Mouse (Mus musculus): ENCODE measurements around the gene Prss28. TPM values are rescaled to one million over a fixed set of nuclear protein-coding genes. Genes with fewer than 3 reads are reported as not detected.
A peak's percentile ranks its signal among the peaks of the same experiment; 100 is the strongest.

Prss28 gene
- polyA plus RNA-seq, 2 experiments = not detected

GRCm38 (mm10) chr17:25288842-25289241 lies 19.6 kb upstream of the Prss28 start:
- Histone ChIP-seq H3K4me3 (replicated peaks; ENCODE audit: low read length) (no peak overlapping the region), H3K4me2 (replicated peaks; ENCODE audit: low read depth, low read length, severe bottlenecking) (no peak overlapping the region), H3K9me3 (ENCODE audit: control insufficient read depth, low read length) (no peaks in the 10 kb centered on the region), H3K9ac (ENCODE audit: low read depth, low read length, severe bottlenecking) (no peak overlapping the region), H3K36me3 (ENCODE audit: control insufficient read depth, insufficient read depth, low read length) (no peaks in the 10 kb centered on the region), H3K27ac (replicated peaks; ENCODE audit: low read depth, low read length) (no peak overlapping the region), H3K27me3 (ENCODE audit: control insufficient read depth, insufficient read depth, low read length) (no peaks in the 10 kb centered on the region), H3K4me1 (ENCODE audit: control insufficient read depth, insufficient read depth, low read length) (no peaks in the 10 kb centered on the region)
- no peak for TF ChIP-seq POLR2A (IDR thresholded peaks at IDR 0.05; ENCODE audit: borderline replicate concordance, extremely low read depth, insufficient read depth, insufficient read length)
- 19% methylated on average over 4 of the region's 4 CpGs for WGBS
- no peak for ATAC-seq (ENCODE audit: low FRiP score, low read depth)
- DNase-seq (ENCODE audit: low spot score) = peak; percentile 28

- no peak overlapping the region for H3K9ac ChIP-seq (ENCODE audit: low read depth, low read length, severe bottlenecking)
- TF ChIP-seq POLR2A (IDR thresholded peaks at IDR 0.05; ENCODE audit: borderline replicate concordance, extremely low read depth, insufficient read depth, insufficient read length) = no peak
- no peak overlapping the region for H3K4me3 ChIP-seq (replicated peaks; ENCODE audit: low read length)
- DNase-seq (ENCODE audit: low spot score) (no peak), ATAC-seq (ENCODE audit: low FRiP score, low read depth) (no peak)
- H3K27ac ChIP-seq (replicated peaks; ENCODE audit: low read depth, low read length) = no peak overlapping the region
- WGBS = 33% methylated on average over 4 of the region's 4 CpGs
- no peaks in the 10 kb centered on the region for H3K4me1 ChIP-seq (ENCODE audit: control insufficient read depth, insufficient read depth, low read length)
- no peaks in the 10 kb centered on the region for H3K9me3 ChIP-seq (ENCODE audit: control insufficient read depth, low read length)
- H3K36me3 ChIP-seq (ENCODE audit: control insufficient read depth, insufficient read depth, low read length) = no peaks in the 10 kb centered on the region
- H3K27me3 ChIP-seq (ENCODE audit: control insufficient read depth, insufficient read depth, low read length) = no peaks in the 10 kb centered on the region
- H3K4me2 ChIP-seq (replicated peaks; ENCODE audit: low read depth, low read length, severe bottlenecking) = no peak overlapping the region
Measured at GRCm38 (mm10) chr17:25290411-25290810, 18.0 kb upstream of the Prss28 start.

- no peak for TF ChIP-seq POLR2A (IDR thresholded peaks at IDR 0.05; ENCODE audit: borderline replicate concordance, extremely low read depth, insufficient read depth, insufficient read length)
- no peak overlapping the region for H3K27ac ChIP-seq (replicated peaks; ENCODE audit: low read depth, low read length)
- no peaks in the 10 kb centered on the region for H3K27me3 ChIP-seq (ENCODE audit: control insufficient read depth, insufficient read depth, low read length)
- H3K36me3 ChIP-seq (ENCODE audit: control insufficient read depth, insufficient read depth, low read length) = no peaks in the 10 kb centered on the region
- no peaks in the 10 kb centered on the region for H3K9me3 ChIP-seq (ENCODE audit: control insufficient read depth, low read length)
- ATAC-seq (ENCODE audit: low FRiP score, low read depth) (no peak), DNase-seq (ENCODE audit: low spot score) (no peak)
- no peak overlapping the region for H3K4me3 ChIP-seq (replicated peaks; ENCODE audit: low read length)
- 74% methylated on average over 5 of the region's 5 CpGs for WGBS
- H3K9ac ChIP-seq (ENCODE audit: low read depth, low read length, severe bottlenecking) = no peak overlapping the region
- H3K4me2 ChIP-seq (replicated peaks; ENCODE audit: low read depth, low read length, severe bottlenecking) = no peak overlapping the region
- no peaks in the 10 kb centered on the region for H3K4me1 ChIP-seq (ENCODE audit: control insufficient read depth, insufficient read depth, low read length)
Measured at GRCm38 (mm10) chr17:25293495-25293894, 15.0 kb upstream of the Prss28 start.

GRCm38 (mm10) chr17:25294111-25294510 lies 14.3 kb upstream of the Prss28 start:
- WGBS = 35% methylated on average over 1 of the region's 1 CpGs
- Histone ChIP-seq H3K36me3 (ENCODE audit: control insufficient read depth, insufficient read depth, low read length) (no peaks in the 10 kb centered on the region), H3K9me3 (ENCODE audit: control insufficient read depth, low read length) (no peaks in the 10 kb centered on the region), H3K27me3 (ENCODE audit: control insufficient read depth, insufficient read depth, low read length) (no peaks in the 10 kb centered on the region), H3K27ac (replicated peaks; ENCODE audit: low read depth, low read length) (no peak overlapping the region), H3K4me1 (ENCODE audit: control insufficient read depth, insufficient read depth, low read length) (no peaks in the 10 kb centered on the region), H3K4me2 (replicated peaks; ENCODE audit: low read depth, low read length, severe bottlenecking) (no peak overlapping the region), H3K9ac (ENCODE audit: low read depth, low read length, severe bottlenecking) (no peak overlapping the region), H3K4me3 (replicated peaks; ENCODE audit: low read length) (no peak overlapping the region)
- TF ChIP-seq POLR2A (IDR thresholded peaks at IDR 0.05; ENCODE audit: borderline replicate concordance, extremely low read depth, insufficient read depth, insufficient read length) = no peak
- peak; percentile 18 for DNase-seq (ENCODE audit: low spot score)
- ATAC-seq (ENCODE audit: low FRiP score, low read depth) = peak; percentile 71; the same call in 1 of the 2 replicates

- 60% methylated on average over 5 of the region's 5 CpGs for WGBS
- no peak for DNase-seq (ENCODE audit: low spot score)
- H3K4me2 ChIP-seq (replicated peaks; ENCODE audit: low read depth, low read length, severe bottlenecking) = no peak within 1 kb of the TSS
- H3K4me1 ChIP-seq (ENCODE audit: control insufficient read depth, insufficient read depth, low read length) = no peaks in the 10 kb centered on the region
- no peaks in the 10 kb centered on the region for H3K36me3 ChIP-seq (ENCODE audit: control insufficient read depth, insufficient read depth, low read length)
- no peaks in the 10 kb centered on the region for H3K27me3 ChIP-seq (ENCODE audit: control insufficient read depth, insufficient read depth, low read length)
- no peak for TF ChIP-seq POLR2A (IDR thresholded peaks at IDR 0.05; ENCODE audit: borderline replicate concordance, extremely low read depth, insufficient read depth, insufficient read length)
- H3K9ac ChIP-seq (ENCODE audit: low read depth, low read length, severe bottlenecking) = no peak within 1 kb of the TSS
- no peak within 1 kb of the TSS for H3K4me3 ChIP-seq (replicated peaks; ENCODE audit: low read length)
- H3K27ac ChIP-seq (replicated peaks; ENCODE audit: low read depth, low read length) = no peak within 1 kb of the TSS
- H3K9me3 ChIP-seq (ENCODE audit: control insufficient read depth, low read length) = no peaks in the 10 kb centered on the region
- ATAC-seq (ENCODE audit: low FRiP score, low read depth) = no peak
Measured at GRCm38 (mm10) chr17:25298094-25298493, 10.4 kb upstream of the Prss28 start, which contains the start of gene Prss34. Gene Prss34, plus strand, starts transcription at chr17:25298394.

GRCm38 (mm10) chr17:25318354-25318753 lies 9.9 kb downstream of the Prss28 start, which contains the start of gene Prss29:
Gene Prss29, plus strand, starts transcription at chr17:25318654.
- Histone ChIP-seq H3K4me1 (ENCODE audit: control insufficient read depth, insufficient read depth, low read length) (no peaks in the 10 kb centered on the region), H3K4me3 (replicated peaks; ENCODE audit: low read length) (no peak within 1 kb of the TSS), H3K9ac (ENCODE audit: low read depth, low read length, severe bottlenecking) (no peak within 1 kb of the TSS), H3K27ac (replicated peaks; ENCODE audit: low read depth, low read length) (no peak within 1 kb of the TSS), H3K9me3 (ENCODE audit: control insufficient read depth, low read length) (no peaks in the 10 kb centered on the region), H3K27me3 (ENCODE audit: control insufficient read depth, insufficient read depth, low read length) (no peaks in the 10 kb centered on the region), H3K4me2 (replicated peaks; ENCODE audit: low read depth, low read length, severe bottlenecking) (no peak within 1 kb of the TSS), H3K36me3 (ENCODE audit: control insufficient read depth, insufficient read depth, low read length) (no peaks in the 10 kb centered on the region)
- 83% methylated on average over 5 of the region's 5 CpGs for WGBS
- ATAC-seq (ENCODE audit: low FRiP score, low read depth) (no peak), DNase-seq (ENCODE audit: low spot score) (no peak)
- no peak for TF ChIP-seq POLR2A (IDR thresholded peaks at IDR 0.05; ENCODE audit: borderline replicate concordance, extremely low read depth, insufficient read depth, insufficient read length)
